Mouse (Mus musculus) ES-Bruce4 (cell line): ENCODE results near the gene Raver2. TPM values are rescaled to one million over a fixed set of nuclear protein-coding genes. Genes with fewer than 3 reads are reported as not detected.
"Not testable (repeated sequence)": the region's sequence is repeated elsewhere in the genome, so short reads cannot be mapped to it uniquely, and the experiment has no call there.

Source experiments
- H3K27ac ChIP-seq: 2 replicates; pipeline ENCODE4 v1.5.1; 2012; ENCODE audit warnings: low read length, inconsistent platforms; ENCODE audit not compliant: insufficient read depth
- H3K27me3 ChIP-seq: 2 replicates; pipeline ENCODE4 v1.6.1; 2012; ENCODE audit warnings: mild to moderate bottlenecking, low read length, inconsistent platforms; ENCODE audit not compliant: control insufficient read depth, poor library complexity, insufficient read depth, severe bottlenecking
- H3K36me3 ChIP-seq: 2 replicates; pipeline ENCODE4 v1.6.1; 2012; ENCODE audit warnings: inconsistent platforms, mild to moderate bottlenecking, low read length, moderate library complexity; ENCODE audit not compliant: control insufficient read depth, poor library complexity, insufficient read depth, severe bottlenecking
- H3K4me1 ChIP-seq: one replicate; pipeline ENCODE4 v1.8.1; 2011; ENCODE audit warnings: low read length; ENCODE audit not compliant: control insufficient read depth, insufficient read depth
- H3K4me3 ChIP-seq: 2 replicates; pipeline ENCODE4 v1.5.1; 2011; ENCODE audit warnings: low read depth, mild to moderate bottlenecking, low read length
- H3K9ac ChIP-seq: 2 replicates; pipeline ENCODE4 v1.6.1; 2012; ENCODE audit warnings: low read depth, mild to moderate bottlenecking, inconsistent platforms; ENCODE audit not compliant: poor library complexity, severe bottlenecking
- H3K9me3 ChIP-seq: replicated peaks from 2 replicates; pipeline ENCODE4 v1.6.1; 2012; ENCODE audit warnings: mild to moderate bottlenecking, low read length, inconsistent platforms; ENCODE audit not compliant: control insufficient read depth, poor library complexity, insufficient read depth, severe bottlenecking
- CTCF ChIP-seq: IDR thresholded peaks from one replicate; pipeline ENCODE4 v1.8.1; 2011; ENCODE audit warnings: low read depth, low read length
- EP300 ChIP-seq: IDR thresholded peaks from 2 replicates; pipeline ENCODE4 v1.6.1; 2011; ENCODE audit warnings: low read depth, low read length; ENCODE audit not compliant: insufficient read depth
- POLR2A ChIP-seq: IDR thresholded peaks from one replicate; pipeline ENCODE4 v1.8.1; 2011; ENCODE audit warnings: low read length; ENCODE audit not compliant: insufficient read depth
- polyA plus RNA-seq: library from polyadenylated mRNA; stranded (reverse); fragments of >200 nt; gene quantifications from 2 replicates; pipeline ENCODE4 v1.2.4, GENCODE M21; 2011; ENCODE audit warnings: low read depth; ENCODE audit not compliant: missing spikeins, insufficient read depth, insufficient read length

The Raver2 gene
- polyA plus RNA-seq, 1 experiment = 17.0 TPM

- no peak overlapping the region for H3K9ac ChIP-seq
- no peaks in the 10 kb centered on the region for H3K36me3 ChIP-seq
- no peak overlapping the region for H3K4me3 ChIP-seq
- no peaks in the 10 kb centered on the region for H3K4me1 ChIP-seq
- no peaks in the 10 kb centered on the region for H3K27me3 ChIP-seq
- H3K9me3 ChIP-seq = no peaks in the 10 kb centered on the region
- TF ChIP-seq CTCF (no peak), POLR2A (no peak), EP300 (no peak)
- no peak overlapping the region for H3K27ac ChIP-seq
These were observed 16.1 kb downstream of the Raver2 start for GRCm38 (mm10) chr4:101084863-101085262.

- no peak overlapping the region for H3K27ac ChIP-seq
These were observed 17.3 kb downstream of the Raver2 start for GRCm38 (mm10) chr4:101086040-101086439.

GRCm38 (mm10) chr4:101087721-101088120, 18.9 kb downstream of the Raver2 start:
- TF ChIP-seq EP300 = no peak
- no peak for TF ChIP-seq POLR2A
- TF ChIP-seq CTCF = no peak
- Histone ChIP-seq H3K4me3 (no peak overlapping the region), H3K27ac (no peak overlapping the region), H3K36me3 (no peaks in the 10 kb centered on the region), H3K9me3 (no peaks in the 10 kb centered on the region), H3K4me1 (no peaks in the 10 kb centered on the region), H3K27me3 (no peaks in the 10 kb centered on the region), H3K9ac (no peak overlapping the region)

More at GRCm38 (mm10) chr4:101086040-101086439, 17.3 kb downstream of the Raver2 start:
- H3K4me1 ChIP-seq = no peaks in the 10 kb centered on the region
- no peaks in the 10 kb centered on the region for H3K27me3 ChIP-seq
- H3K9me3 ChIP-seq = no peaks in the 10 kb centered on the region
- no peak overlapping the region for H3K4me3 ChIP-seq
- H3K36me3 ChIP-seq = no peaks in the 10 kb centered on the region
- TF ChIP-seq EP300 (no peak), CTCF (no peak), POLR2A (no peak)
- no peak overlapping the region for H3K9ac ChIP-seq

- not testable (repeated sequence) for H3K36me3 ChIP-seq, H3K4me3 ChIP-seq, H3K27me3 ChIP-seq, H3K27ac ChIP-seq, H3K9me3 ChIP-seq, H3K4me1 ChIP-seq, H3K9ac ChIP-seq
These were observed 21.8 kb downstream of the Raver2 start for GRCm38 (mm10) chr4:101090630-101091029.

GRCm38 (mm10) chr4:101093292-101093691, 24.5 kb downstream of the Raver2 start:
- no peaks in the 10 kb centered on the region for H3K9me3 ChIP-seq
- no peaks in the 10 kb centered on the region for H3K36me3 ChIP-seq
- H3K27ac ChIP-seq = no peak overlapping the region
- no peak overlapping the region for H3K4me3 ChIP-seq
- H3K27me3 ChIP-seq = no peaks in the 10 kb centered on the region
- no peak for TF ChIP-seq POLR2A
- no peak for TF ChIP-seq EP300
- TF ChIP-seq CTCF = no peak
- no peak overlapping the region for H3K9ac ChIP-seq
- no peaks in the 10 kb centered on the region for H3K4me1 ChIP-seq

- H3K9me3 ChIP-seq = peaks cover 8% of the 10 kb centered on the region
- H3K27ac ChIP-seq = no peak overlapping the region
- no peaks in the 10 kb centered on the region for H3K4me1 ChIP-seq
- H3K27me3 ChIP-seq = no peaks in the 10 kb centered on the region; the same call in 1 of the 2 replicates
- H3K4me3 ChIP-seq = no peak overlapping the region
- H3K36me3 ChIP-seq = no peaks in the 10 kb centered on the region
- TF ChIP-seq POLR2A (no peak), EP300 (no peak), CTCF (no peak)
- H3K9ac ChIP-seq = no peak overlapping the region
These were observed 38.3 kb downstream of the Raver2 start for GRCm38 (mm10) chr4:101107122-101107521.
